Mouse (Mus musculus) liver, adult 2 months (tissue): ENCODE data around the gene Wdr53. TPM values are rescaled to one million over a fixed set of nuclear protein-coding genes. Genes with fewer than 3 reads are reported as not detected.
A peak's percentile ranks its signal among the peaks of the same experiment; 100 is the strongest.

Experiments used
- DNase-seq: peaks from one replicate; pipeline ENCODE4 v3.0.0-alpha.2; 2011; ENCODE audit warnings: low read depth, low spot score; ENCODE audit errors: extremely low read depth
- H3K27ac ChIP-seq: fragments of 200-500 bp; replicated peaks from 2 replicates; pipeline ENCODE4 v1.5.1; 2012; ENCODE audit warnings: low read depth, mild to moderate bottlenecking, control low read depth, inconsistent platforms, low read length; ENCODE audit not compliant: insufficient read depth
- H3K27me3 ChIP-seq: fragments of 200-500 bp; 2 replicates; pipeline ENCODE4 v1.6.1; 2012; ENCODE audit warnings: mild to moderate bottlenecking, moderate library complexity, low read length, inconsistent platforms; ENCODE audit not compliant: control insufficient read depth, insufficient read depth
- H3K36me3 ChIP-seq: fragments of 200-500 bp; 2 replicates; pipeline ENCODE4 v1.6.1; 2012; ENCODE audit warnings: low read length, inconsistent platforms; ENCODE audit not compliant: control insufficient read depth, insufficient read depth
- H3K4me1 ChIP-seq: fragments of 200-500 bp; 2 replicates; pipeline ENCODE4 v1.6.1; 2011; ENCODE audit warnings: low read length; ENCODE audit not compliant: control insufficient read depth, insufficient read depth
- H3K4me3 ChIP-seq: fragments of 200-500 bp; 2 replicates; pipeline ENCODE4 v1.5.1; 2011; ENCODE audit warnings: low read depth, mild to moderate bottlenecking, control low read depth, low read length, moderate library complexity; ENCODE audit not compliant: insufficient read depth
- H3K79me2 ChIP-seq: fragments of 200-500 bp; 2 replicates; pipeline ENCODE4 v1.6.1; 2012; ENCODE audit warnings: inconsistent platforms, mild to moderate bottlenecking, low read length, moderate library complexity; ENCODE audit not compliant: control insufficient read depth, insufficient read depth
- H3K9ac ChIP-seq: fragments of 200-500 bp; 2 replicates; pipeline ENCODE4 v1.6.1; 2012; ENCODE audit warnings: low read depth, mild to moderate bottlenecking, control low read depth, inconsistent platforms, low read length
- CTCF ChIP-seq: fragments of 200-500 bp; IDR thresholded peaks from 2 replicates; pipeline ENCODE4 v1.5.1; 2011; ENCODE audit warnings: low read depth, low read length, control low read depth
- POLR2A ChIP-seq: fragments of 200-500 bp; IDR thresholded peaks from 2 replicates; pipeline ENCODE4 v1.6.1; 2011; ENCODE audit warnings: low read length, control low read depth; ENCODE audit not compliant: insufficient read depth; ENCODE audit errors: extremely low read depth
- WGBS: fragments of 180-500 bp; shearing (Covaris S2); methylation state at CpG from one replicate; pipeline ENCODE4 v1.1.7; 2018; 5-methylcytosine and 5-hydroxymethylcytosine counted together
- polyA plus RNA-seq: library from polyadenylated mRNA; depleted of rRNA; stranded (reverse); fragments of >200 nt; gene quantifications from 2 replicates; pipeline ENCODE4 v1.2.3, GENCODE M21; 2012; rRNA removed
- total RNA-seq: library from RNA; depleted of rRNA; stranded (reverse); fragments of >200 nt; gene quantifications from 2 replicates; pipeline ENCODE4 v1.2.3, GENCODE M21; 2014; rRNA removed

Wdr53 gene
- total RNA-seq (11.3 and 14.6 TPM in 2 replicates), polyA plus RNA-seq (3.7 and 4.1 TPM in 2 replicates)

DNA sequence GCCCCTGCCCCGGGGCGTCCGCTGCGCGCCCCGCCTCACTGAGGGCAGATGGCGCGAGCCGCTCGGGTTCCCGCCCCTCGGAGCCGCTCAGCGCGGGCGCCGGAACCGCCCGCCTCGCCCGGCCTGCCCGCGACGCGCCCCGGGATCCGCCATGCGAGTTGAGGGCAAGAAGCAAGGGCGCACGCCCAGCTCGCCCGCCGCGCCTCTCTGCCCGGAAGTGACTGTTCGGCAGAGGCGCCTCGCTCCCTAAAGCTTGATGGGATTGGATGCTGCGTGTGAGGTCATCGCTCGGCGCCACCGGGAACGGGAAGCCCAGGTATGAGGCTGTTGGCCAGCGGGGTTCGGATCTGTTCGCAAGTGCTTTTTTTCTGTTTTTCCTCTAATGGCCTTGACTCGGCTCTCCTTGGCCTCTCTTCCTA is at the start of gene Wdr53, which contains the start of gene Fbxo45:
Wdr53 (plus strand) TSS at position 276 of the 419 bp plus-strand sequence.
Fbxo45 (minus strand) TSS at position 207 of the 419 bp plus-strand sequence.
- Histone ChIP-seq H3K9ac (peak within 1 kb of the TSS; percentile 86), H3K4me3 (peak within 1 kb of the TSS; percentile 85), H3K27me3 (no peaks in the 10 kb centered on the region), H3K36me3 (no peaks in the 10 kb centered on the region), H3K79me2 (peaks cover 8% of the 10 kb centered on the region; the same call in 1 of the 2 replicates), H3K4me1 (peaks cover 9% of the 10 kb centered on the region), H3K27ac (peak within 1 kb of the TSS; percentile 82)
- DNase-seq = peak; percentile 91
- WGBS = under 1% methylated on average over 45 of the region's 48 CpGs
- TF ChIP-seq POLR2A (peak; percentile 52; the same call in 1 of the 2 replicates), CTCF (no peak)

DNA sequence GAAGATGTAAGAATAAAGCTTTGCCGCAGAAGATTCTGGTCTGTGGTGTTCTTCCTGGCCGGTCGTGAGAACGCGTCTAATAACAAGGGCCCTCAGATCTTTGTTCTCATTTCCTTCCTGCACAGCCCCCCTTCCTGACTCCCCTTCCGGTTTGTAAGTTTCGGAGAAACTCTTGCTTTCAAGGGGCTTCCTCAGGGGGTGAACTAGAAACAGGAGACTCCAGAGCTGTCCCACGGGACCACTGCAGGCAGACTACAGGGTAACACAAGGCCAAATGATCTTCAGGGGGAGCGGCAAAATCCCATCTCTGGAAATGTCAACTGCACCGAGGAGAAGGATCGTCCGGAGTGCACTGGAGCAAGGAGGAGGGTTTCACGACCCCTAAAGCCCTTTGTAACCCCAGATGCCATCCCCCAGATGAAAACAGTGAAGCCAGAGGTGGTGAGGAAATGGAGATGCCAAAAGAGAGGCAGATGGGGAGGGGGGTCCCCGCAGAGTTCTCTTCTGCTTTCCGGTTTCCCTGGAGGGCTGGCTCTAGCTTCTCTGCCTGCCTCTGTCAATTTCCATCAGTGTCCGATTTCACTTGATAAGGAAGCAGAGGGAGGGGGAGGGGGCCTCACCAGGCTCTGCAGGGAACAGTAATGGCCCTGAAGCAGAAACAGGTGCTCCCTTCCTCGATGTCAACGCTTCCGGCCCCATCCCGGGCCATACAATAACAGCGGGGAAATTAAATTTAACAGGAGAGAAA is 46.6 kb upstream of the Wdr53 start:
- no peak for TF ChIP-seq POLR2A
- TF ChIP-seq CTCF = no peak
- Histone ChIP-seq H3K4me3 (peak overlapping the region; percentile 60), H3K9ac (peak overlapping the region; percentile 51), H3K79me2 (no peaks in the 10 kb centered on the region), H3K27me3 (no peaks in the 10 kb centered on the region), H3K36me3 (no peaks in the 10 kb centered on the region), H3K27ac (peak overlapping the region; percentile 92), H3K4me1 (no peaks in the 10 kb centered on the region)
- DNase-seq = no peak
- WGBS = 70% methylated on average over 21 of the region's 21 CpGs

DNA sequence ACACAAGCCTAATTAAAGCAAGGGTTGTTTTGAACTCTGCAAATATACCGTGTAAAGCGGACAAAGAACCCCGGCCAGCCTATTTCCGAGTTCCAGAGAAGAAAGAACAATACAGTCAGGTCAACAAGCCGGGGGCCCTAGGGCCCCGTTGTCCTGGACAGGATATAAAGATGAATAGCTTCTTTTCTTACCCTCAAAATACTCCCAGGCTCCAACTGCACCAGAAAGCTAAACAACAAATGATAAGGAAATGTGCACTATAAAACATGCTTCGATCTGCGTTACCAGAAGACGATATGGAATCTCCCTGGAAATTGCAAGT is 46.1 kb upstream of the Wdr53 start:
- TF ChIP-seq CTCF (no peak), POLR2A (no peak)
- DNase-seq = no peak
- Histone ChIP-seq H3K9ac (no peak overlapping the region), H3K36me3 (no peaks in the 10 kb centered on the region), H3K79me2 (no peaks in the 10 kb centered on the region), H3K4me3 (no peak overlapping the region; the same call in 1 of the 2 replicates), H3K4me1 (no peaks in the 10 kb centered on the region), H3K27me3 (no peaks in the 10 kb centered on the region), H3K27ac (peak overlapping the region; percentile 92)
- WGBS = 70% methylated on average over 9 of the region's 9 CpGs

DNA sequence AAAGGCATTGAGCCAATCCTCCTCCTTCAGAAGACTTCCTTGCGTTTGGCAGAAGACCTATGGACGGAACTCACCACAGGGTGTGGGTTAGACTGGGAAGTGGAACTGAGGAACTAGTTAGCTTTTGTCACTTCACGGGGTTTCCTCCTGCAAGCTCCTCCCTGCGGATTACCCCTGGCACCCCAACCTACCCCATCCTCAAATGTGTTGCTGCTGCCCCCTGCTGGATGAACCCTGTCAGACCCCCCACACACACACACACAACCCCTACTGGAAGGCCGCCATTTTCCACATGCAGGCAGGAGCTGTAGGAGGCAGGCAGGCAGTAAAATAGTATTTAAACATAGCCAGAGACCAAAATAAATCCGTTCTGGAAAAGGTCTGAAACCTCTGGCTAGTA is 44.3 kb upstream of the Wdr53 start:
- Histone ChIP-seq H3K9ac (no peak overlapping the region), H3K4me1 (no peaks in the 10 kb centered on the region), H3K27me3 (no peaks in the 10 kb centered on the region), H3K4me3 (no peak overlapping the region), H3K79me2 (no peaks in the 10 kb centered on the region), H3K27ac (no peak overlapping the region), H3K36me3 (no peaks in the 10 kb centered on the region)
- DNase-seq = peak; percentile 71
- TF ChIP-seq POLR2A (no peak), CTCF (peak; percentile 91)
- whole genome bisulfite sequencing = 60% methylated on average over 6 of the region's 6 CpGs

DNA sequence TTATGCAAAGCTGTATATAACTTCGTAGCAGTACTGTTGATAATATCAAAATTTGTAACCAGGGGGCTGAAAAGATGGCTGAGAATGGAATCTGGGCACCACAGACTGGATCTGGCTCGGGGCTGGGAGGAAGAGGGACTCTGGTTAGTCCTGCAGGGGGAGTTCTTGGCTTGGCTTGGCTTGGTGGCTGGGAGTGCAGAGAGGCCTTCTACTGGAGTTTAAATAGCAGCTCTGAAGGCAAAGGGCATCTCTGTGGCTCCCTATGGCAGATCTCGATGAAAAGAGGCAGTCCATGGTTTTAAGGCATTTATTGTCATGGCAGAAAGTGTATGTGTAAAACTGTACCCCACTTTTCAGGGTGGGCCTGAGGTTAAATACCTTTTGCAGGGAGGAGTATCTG is 42.1 kb upstream of the Wdr53 start:
- H3K27me3 ChIP-seq = peaks cover 2% of the 10 kb centered on the region; the same call in 1 of the 2 replicates
- WGBS = 54% methylated on average over 3 of the region's 3 CpGs
- H3K27ac ChIP-seq = no peak overlapping the region
- no peak overlapping the region for H3K9ac ChIP-seq
- no peak overlapping the region for H3K4me3 ChIP-seq
- no peaks in the 10 kb centered on the region for H3K36me3 ChIP-seq
- H3K4me1 ChIP-seq = no peaks in the 10 kb centered on the region
- TF ChIP-seq POLR2A (no peak), CTCF (0 out of 2 replicates have a peak, but pooled peaks have one; percentile 3)
- no peaks in the 10 kb centered on the region for H3K79me2 ChIP-seq
- DNase-seq = no peak

DNA sequence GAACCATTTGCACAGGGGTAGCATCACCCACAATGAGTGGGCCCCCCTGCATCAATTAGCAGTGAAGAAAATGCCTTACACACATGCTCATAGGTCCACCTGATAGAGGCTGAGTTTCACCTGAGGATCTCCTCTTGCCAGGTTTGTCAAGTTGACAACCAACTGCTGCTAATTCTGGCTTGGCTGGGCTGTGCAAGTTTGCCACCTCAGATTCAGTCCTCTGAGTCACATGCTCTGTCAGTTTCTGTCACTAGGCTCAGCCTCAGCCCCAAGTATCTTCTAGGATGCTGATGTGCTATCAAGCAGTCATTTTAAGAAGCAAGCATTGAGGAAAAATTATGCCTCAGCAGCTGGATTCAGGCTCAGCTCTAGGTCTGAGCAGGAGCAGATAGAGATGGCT is 32.9 kb upstream of the Wdr53 start:
- Histone ChIP-seq H3K4me1 (no peaks in the 10 kb centered on the region), H3K36me3 (no peaks in the 10 kb centered on the region), H3K27ac (no peak overlapping the region), H3K4me3 (no peak overlapping the region), H3K9ac (no peak overlapping the region), H3K79me2 (no peaks in the 10 kb centered on the region), H3K27me3 (peaks cover 2% of the 10 kb centered on the region; the same call in 1 of the 2 replicates)
- TF ChIP-seq POLR2A = no peak
- TF ChIP-seq CTCF = no peak
- DNase-seq = no peak
